Mouse (Mus musculus) heart, adult 2 months (tissue): Measurements from ENCODE around the gene Psmg4.

ENCODE experiments used
- CTCF ChIP-seq: fragments of 200-600 bp; IDR thresholded peaks from 2 replicates; pipeline ENCODE4 v1.8.1; 2022; ENCODE audit warnings: antibody characterized with exemption, mild to moderate bottlenecking, moderate library complexity
- EP300 ChIP-seq: fragments of 200-500 bp; IDR thresholded peaks from 2 replicates; pipeline ENCODE4 v1.6.1; 2011; ENCODE audit warnings: low read depth, low read length, control low read depth; ENCODE audit not compliant: insufficient read depth
- POLR2A ChIP-seq: fragments of 200-500 bp; IDR thresholded peaks from 2 replicates; pipeline ENCODE4 v1.6.1; 2011; ENCODE audit warnings: mild to moderate bottlenecking, low read depth, low read length, control low read depth; ENCODE audit not compliant: insufficient read depth

GRCm38 (mm10) chr13:34120536-34120935 lies 42.2 kb upstream of the Psmg4 start:
- no peak for TF ChIP-seq POLR2A
- no peak for TF ChIP-seq CTCF
- no peak for TF ChIP-seq EP300
